Mouse (Mus musculus): Measurements from ENCODE around the gene Lgals9. TPM values are rescaled to one million over a fixed set of nuclear protein-coding genes. Genes with fewer than 3 reads are reported as not detected.
"Not testable (repeated sequence)": the region's sequence is repeated elsewhere in the genome, so short reads cannot be mapped to it uniquely, and the experiment has no call there.

Gene Lgals9
- polyA plus RNA-seq, 1 experiment from 2014 or later = 9.0 TPM

DNA sequence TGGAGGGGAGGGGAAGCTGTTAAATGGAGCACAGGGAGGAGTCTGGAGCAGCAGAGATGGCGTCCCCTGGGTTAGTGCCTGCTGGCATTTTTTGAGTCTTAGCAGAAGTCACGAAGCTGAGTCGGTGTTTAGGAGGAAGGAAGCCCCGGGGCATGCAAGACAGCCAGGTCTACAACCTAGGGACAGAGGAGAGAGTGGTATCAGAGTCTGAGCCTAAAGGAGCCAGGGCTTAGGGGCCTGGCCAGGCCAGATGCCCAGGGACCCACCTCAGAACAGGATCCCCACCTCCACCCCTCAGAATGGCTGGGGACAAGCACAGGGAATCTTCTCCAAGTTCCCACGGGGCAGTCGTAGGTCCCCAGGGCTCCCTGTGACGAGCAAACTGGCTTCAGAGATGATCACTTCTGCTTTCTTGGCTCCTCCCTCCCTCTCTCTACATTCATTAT lies 32.4 kb upstream of the Lgals9 start:
- no peak overlapping the region for H3K27ac ChIP-seq
- peaks cover 17% of the 10 kb centered on the region for H3K4me1 ChIP-seq
- H3K9me3 ChIP-seq = no peaks in the 10 kb centered on the region
- H3K27me3 ChIP-seq = no peaks in the 10 kb centered on the region
- no peak for ATAC-seq (ENCODE audit: insufficient number of reproducible peaks, insufficient read depth, low FRiP score, low TSS enrichment)
- H3K9ac ChIP-seq = no peak overlapping the region
- no peak overlapping the region for H3K4me2 ChIP-seq (replicated peaks)
- peaks cover 36% of the 10 kb centered on the region for H3K36me3 ChIP-seq
- no peak overlapping the region for H3K4me3 ChIP-seq
- WGBS = 60% methylated on average over 7 of the region's 7 CpGs

DNA sequence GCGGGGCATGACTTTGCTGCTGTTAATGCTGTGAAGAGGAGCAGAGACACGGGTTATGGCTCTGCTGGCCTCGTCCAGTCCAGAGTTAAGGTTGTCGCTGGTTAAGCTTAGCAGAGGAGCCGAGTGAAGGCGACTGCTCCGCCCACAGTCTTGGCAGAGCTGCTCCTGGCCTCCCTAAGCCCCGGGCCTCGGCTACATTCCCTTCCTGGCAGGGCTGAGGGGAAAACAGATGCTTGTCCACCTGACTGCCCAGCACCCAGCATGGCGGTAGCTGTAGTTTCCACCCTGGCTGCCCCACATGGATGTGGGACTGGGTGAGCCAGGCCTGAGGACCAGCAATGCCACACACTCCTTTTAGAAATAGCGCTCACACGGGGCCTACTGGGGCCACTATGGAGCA lies 31.5 kb upstream of the Lgals9 start:
- Histone ChIP-seq H3K4me3 (no peak overlapping the region), H3K9me3 (no peaks in the 10 kb centered on the region), H3K36me3 (peaks cover 36% of the 10 kb centered on the region), H3K4me2 (replicated peaks) (no peak overlapping the region), H3K27ac (0 out of 2 replicates have a peak overlapping the region, but pooled peaks have one; percentile 20), H3K27me3 (no peaks in the 10 kb centered on the region), H3K4me1 (peaks cover 17% of the 10 kb centered on the region), H3K9ac (no peak overlapping the region; the same call in 1 of the 2 replicates)
- 57% methylated on average over 12 of the region's 12 CpGs for WGBS
- ATAC-seq (ENCODE audit: insufficient number of reproducible peaks, insufficient read depth, low FRiP score, low TSS enrichment) = no peak

DNA sequence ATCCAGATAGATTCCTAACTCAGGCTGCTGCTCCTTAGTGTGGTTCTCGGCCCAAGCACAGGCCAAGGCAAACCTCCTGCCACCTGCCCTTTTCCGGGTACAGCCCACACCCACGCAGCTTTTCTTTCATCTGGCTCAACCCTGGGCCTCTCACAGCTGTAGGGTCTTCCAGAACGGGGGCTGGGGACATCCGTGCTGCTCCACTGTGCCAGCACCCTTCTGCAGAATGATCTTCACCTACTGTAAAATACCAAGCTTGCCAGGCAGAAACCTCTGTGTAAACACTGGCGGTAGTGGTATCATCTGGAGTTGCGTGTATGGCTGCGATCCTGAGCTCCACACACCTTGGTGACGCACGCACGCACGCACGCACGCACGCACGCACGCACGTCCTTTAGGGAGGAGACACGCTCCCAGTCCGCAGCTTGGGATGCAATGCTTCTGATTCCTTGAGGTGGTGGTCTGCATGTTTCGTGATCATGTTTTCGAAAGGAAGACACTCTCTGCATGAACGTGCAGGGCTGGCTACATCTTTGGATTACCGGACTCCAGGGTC lies 31.0 kb upstream of the Lgals9 start:
- peaks cover 17% of the 10 kb centered on the region for H3K4me1 ChIP-seq
- H3K36me3 ChIP-seq = peaks cover 36% of the 10 kb centered on the region
- no peak overlapping the region for H3K4me2 ChIP-seq (replicated peaks)
- 87% methylated on average over 24 of the region's 24 CpGs for WGBS
- no peak for ATAC-seq (ENCODE audit: insufficient number of reproducible peaks, insufficient read depth, low FRiP score, low TSS enrichment)
- no peaks in the 10 kb centered on the region for H3K9me3 ChIP-seq
- no peaks in the 10 kb centered on the region for H3K27me3 ChIP-seq
- no peak overlapping the region for H3K9ac ChIP-seq
- no peak overlapping the region for H3K4me3 ChIP-seq
- 0 out of 2 replicates have a peak overlapping the region, but pooled peaks have one; percentile 20 for H3K27ac ChIP-seq

DNA sequence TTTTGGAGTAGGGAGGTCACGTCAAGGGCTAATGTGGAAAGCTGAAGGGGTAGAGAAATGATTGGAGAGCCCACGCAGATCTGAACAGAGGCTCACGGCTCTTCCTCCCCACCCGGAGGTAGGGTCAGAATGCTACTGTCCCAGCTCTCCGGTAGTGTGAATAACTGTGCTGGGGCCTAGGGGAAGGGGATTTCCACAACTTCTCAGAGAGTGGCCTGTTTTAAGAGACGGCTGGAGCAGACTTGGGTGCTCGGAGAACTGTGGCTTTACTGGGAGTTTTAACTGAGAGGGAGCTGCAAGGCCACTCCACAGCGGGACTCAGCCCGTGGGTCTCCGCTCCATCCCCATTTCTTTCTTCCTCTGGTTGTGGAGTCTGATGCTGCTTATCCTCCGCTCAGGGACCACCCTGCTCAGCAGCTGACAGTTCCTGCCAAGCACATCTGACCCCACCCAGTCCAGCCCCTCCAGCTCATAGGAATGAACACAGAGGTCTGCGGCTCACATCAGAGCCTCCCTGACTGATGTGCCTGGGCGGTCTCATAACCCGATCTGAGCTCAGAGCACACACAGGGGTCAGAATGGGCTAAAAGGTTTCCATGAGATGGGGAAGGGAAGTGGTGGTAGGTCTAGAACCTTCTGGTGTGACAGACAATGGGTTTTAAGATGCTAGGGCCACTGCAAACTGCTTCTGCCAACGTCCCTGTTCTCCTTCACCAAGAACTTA lies 30.0 kb upstream of the Lgals9 start:
- Histone ChIP-seq H3K4me3 (no peak overlapping the region), H3K9me3 (no peaks in the 10 kb centered on the region), H3K36me3 (peaks cover 30% of the 10 kb centered on the region), H3K27me3 (no peaks in the 10 kb centered on the region), H3K4me1 (peaks cover 17% of the 10 kb centered on the region), H3K4me2 (replicated peaks) (no peak overlapping the region), H3K9ac (no peak overlapping the region; the same call in 1 of the 2 replicates), H3K27ac (no peak overlapping the region)
- ATAC-seq (ENCODE audit: insufficient number of reproducible peaks, insufficient read depth, low FRiP score, low TSS enrichment) = no peak
- 51% methylated on average over 15 of the region's 15 CpGs for WGBS

DNA sequence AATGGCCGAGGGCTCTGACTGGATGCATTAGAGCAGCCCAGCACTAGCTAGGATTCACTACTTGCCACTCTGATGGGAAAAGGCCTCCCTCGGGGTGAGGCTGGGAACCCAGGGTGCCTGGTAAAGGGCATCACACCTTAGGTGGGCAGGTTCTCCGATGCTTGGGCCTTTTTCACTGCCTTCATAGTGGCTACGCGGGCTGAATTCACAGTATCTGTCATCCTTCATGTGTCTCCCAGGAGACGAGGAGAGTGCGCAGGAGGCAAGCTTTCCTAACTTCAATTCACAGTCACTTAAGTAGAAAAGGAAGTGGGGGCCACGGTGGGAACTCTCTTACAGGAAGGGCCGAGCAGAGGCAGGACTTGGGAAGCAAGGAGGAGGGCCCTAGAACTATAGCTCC lies 29.1 kb upstream of the Lgals9 start:
- Histone ChIP-seq H3K27ac (no peak overlapping the region), H3K36me3 (peaks cover 23% of the 10 kb centered on the region; the same call in 1 of the 2 replicates), H3K9ac (no peak overlapping the region), H3K4me1 (peaks cover 17% of the 10 kb centered on the region), H3K4me3 (no peak overlapping the region), H3K4me2 (replicated peaks) (no peak overlapping the region), H3K9me3 (no peaks in the 10 kb centered on the region), H3K27me3 (no peaks in the 10 kb centered on the region)
- no peak for ATAC-seq (ENCODE audit: insufficient number of reproducible peaks, insufficient read depth, low FRiP score, low TSS enrichment)
- WGBS = 63% methylated on average over 9 of the region's 9 CpGs

DNA sequence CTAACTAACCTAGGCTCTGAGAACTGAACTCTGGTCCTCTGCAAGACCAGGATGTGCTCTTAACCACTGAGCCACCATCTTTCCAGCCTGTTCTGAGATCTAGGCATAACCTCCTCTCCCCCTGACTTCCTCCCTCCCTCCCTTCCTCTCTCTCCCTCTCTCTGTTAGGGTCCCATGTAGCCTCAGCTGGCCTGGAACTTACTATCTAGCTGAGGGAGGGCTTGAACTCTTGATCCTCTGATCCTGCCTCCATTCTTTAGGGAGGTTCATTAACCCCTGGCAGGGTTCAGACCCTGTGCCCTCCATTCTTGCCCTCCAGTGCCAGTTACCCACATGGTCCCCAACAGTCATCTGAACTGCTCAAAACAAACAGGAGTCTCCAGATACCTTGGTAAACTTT lies 28.3 kb upstream of the Lgals9 start:
- Histone ChIP-seq H3K4me3 (no peak overlapping the region), H3K27me3 (no peaks in the 10 kb centered on the region), H3K4me1 (peaks cover 17% of the 10 kb centered on the region), H3K9ac (no peak overlapping the region), H3K9me3 (no peaks in the 10 kb centered on the region), H3K36me3 (0 out of 2 replicates have a peak, but pooled peaks cover 20% of the 10 kb centered on the region), H3K4me2 (replicated peaks) (no peak overlapping the region), H3K27ac (no peak overlapping the region)
- no peak for ATAC-seq (ENCODE audit: insufficient number of reproducible peaks, insufficient read depth, low FRiP score, low TSS enrichment)

DNA sequence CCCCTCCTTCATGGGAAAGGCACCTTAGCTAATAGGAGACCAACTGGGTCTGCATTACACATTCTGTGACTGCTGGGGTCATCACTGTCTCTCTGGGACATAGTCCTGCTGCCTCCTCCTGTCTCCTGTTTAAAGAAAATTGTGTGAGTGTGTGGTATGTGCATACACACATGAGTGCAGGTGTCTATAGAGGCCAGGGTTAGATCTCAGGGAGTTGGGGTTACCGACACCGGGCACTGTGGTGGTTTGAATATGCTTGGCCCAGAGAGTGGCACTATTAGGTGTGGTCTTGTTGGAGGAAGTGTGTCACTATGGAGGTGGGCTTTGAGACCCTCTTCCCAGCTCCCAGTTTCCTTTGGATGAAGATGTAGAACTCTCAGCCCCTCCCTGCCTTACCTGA lies 27.8 kb upstream of the Lgals9 start:
- Histone ChIP-seq H3K27me3 (no peaks in the 10 kb centered on the region), H3K4me2 (replicated peaks) (no peak overlapping the region), H3K27ac (no peak overlapping the region), H3K9me3 (no peaks in the 10 kb centered on the region), H3K9ac (no peak overlapping the region), H3K36me3 (0 out of 2 replicates have a peak, but pooled peaks cover 16% of the 10 kb centered on the region), H3K4me1 (peaks cover 17% of the 10 kb centered on the region), H3K4me3 (no peak overlapping the region)
- whole genome bisulfite sequencing = 91% methylated on average over 2 of the region's 2 CpGs
- ATAC-seq (ENCODE audit: insufficient number of reproducible peaks, insufficient read depth, low FRiP score, low TSS enrichment) = no peak

DNA sequence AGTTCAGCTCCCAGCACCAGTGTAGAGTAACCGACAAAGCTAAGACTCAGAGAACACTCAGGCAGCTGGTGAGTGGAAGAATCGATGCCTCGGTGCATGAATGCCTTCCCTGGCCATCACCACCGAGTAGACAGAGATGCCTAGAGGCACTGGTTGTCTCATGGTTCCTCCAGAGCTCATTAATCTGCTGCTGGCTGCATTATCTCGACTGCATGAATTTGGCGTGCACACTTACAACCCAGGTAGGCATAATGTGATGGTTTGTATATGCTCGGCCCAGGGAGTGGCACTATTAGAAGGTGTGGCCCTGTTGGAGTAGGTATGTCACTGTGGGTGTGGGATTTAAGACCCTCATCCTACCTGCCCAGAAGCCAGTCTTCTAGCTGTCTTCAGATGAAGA lies 24.1 kb upstream of the Lgals9 start:
- no peaks in the 10 kb centered on the region for H3K9me3 ChIP-seq
- no peak for ATAC-seq (ENCODE audit: insufficient number of reproducible peaks, insufficient read depth, low FRiP score, low TSS enrichment)
- H3K4me1 ChIP-seq = no peaks in the 10 kb centered on the region
- H3K4me3 ChIP-seq = no peak overlapping the region
- H3K27ac ChIP-seq = no peak overlapping the region
- 88% methylated on average over 7 of the region's 7 CpGs for WGBS
- H3K36me3 ChIP-seq = no peaks in the 10 kb centered on the region
- no peak overlapping the region for H3K9ac ChIP-seq
- no peak overlapping the region for H3K4me2 ChIP-seq (replicated peaks)
- H3K27me3 ChIP-seq = no peaks in the 10 kb centered on the region

DNA sequence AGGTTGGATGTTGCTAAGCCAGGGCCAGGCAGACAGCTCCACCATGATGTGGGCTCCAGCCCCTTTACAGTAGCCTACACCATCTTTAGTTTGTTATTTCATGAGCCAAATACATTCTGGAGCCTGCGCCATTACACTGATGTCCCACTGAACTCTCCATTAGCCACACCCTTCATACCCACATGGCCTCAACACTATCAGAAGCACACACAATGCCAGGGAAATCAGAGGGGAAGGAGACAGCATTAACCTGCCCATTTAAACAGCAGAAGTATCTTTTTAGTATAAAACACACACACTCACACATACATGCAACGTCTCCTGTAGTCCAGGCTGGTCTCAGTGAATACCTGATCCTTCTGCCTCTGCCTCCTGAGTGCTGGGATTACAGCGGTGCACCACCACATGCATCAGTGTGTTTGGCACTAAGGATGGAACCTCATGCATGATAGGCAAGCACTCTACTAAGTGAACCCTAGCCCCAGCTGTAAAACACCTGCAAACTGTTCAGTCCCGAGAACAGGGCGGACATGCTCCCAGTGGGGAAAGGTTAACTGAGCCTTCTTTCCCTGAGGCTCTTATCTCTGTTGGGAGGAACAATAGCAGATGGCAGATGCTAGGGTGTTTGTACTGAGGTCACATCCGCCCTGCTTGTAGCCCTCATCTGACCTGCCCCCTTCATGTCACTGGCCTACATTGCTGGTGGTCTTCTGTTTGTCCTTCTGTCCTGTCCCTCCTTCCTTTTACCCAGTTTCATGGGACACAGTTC lies 23.4 kb upstream of the Lgals9 start:
- ATAC-seq (ENCODE audit: insufficient number of reproducible peaks, insufficient read depth, low FRiP score, low TSS enrichment) = no peak
- WGBS = 71% methylated on average over 6 of the region's 6 CpGs
- no peak overlapping the region for H3K9ac ChIP-seq
- H3K4me3 ChIP-seq = no peak overlapping the region
- H3K27me3 ChIP-seq = no peaks in the 10 kb centered on the region
- no peaks in the 10 kb centered on the region for H3K9me3 ChIP-seq
- no peak overlapping the region for H3K27ac ChIP-seq
- no peak overlapping the region for H3K4me2 ChIP-seq (replicated peaks)
- H3K4me1 ChIP-seq = no peaks in the 10 kb centered on the region
- H3K36me3 ChIP-seq = no peaks in the 10 kb centered on the region

DNA sequence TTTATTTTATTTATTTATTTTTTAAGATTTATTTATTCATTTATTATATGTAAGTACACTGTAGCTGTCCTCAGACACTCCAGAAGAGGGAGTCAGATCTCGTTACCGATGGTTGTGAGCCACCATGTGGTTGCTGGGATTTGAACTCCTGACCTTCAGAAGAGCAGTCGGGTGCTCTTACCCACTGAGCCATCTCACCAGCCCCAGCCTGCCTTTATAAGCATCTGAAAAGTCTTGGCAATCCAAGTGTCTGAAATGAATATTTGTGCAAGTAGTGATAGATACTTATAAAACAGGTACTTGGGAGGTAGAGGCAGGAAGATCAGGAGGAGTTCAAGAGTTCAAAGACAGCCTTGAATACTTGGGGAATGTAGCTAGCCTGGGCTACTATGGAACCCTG lies 22.6 kb upstream of the Lgals9 start:
- 80% methylated on average over 3 of the region's 3 CpGs for WGBS
- H3K36me3 ChIP-seq; H3K9me3 ChIP-seq; H3K9ac ChIP-seq; ATAC-seq (ENCODE audit: insufficient number of reproducible peaks, insufficient read depth, low FRiP score, low TSS enrichment); H3K4me1 ChIP-seq; H3K27me3 ChIP-seq; H3K4me2 ChIP-seq (replicated peaks); H3K27ac ChIP-seq; H3K4me3 ChIP-seq: not testable (repeated sequence)

DNA sequence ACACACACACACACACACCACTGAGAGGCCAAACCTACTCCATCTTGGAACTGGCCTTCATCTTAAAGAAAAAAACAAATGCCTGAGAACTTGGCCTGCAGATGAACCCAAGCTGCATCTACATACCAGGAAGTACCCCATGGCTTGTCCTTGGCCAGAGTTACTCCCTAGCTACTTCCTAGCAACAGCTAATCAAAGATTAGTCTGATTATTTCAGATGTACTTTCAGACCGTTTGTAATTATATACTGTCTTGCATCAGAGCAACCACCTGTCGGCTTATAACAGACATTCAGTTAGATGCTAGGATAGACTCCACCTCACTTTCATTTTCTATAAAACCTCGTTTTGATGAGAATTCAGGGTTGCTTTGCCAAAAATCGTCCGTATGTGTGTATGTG lies 21.7 kb upstream of the Lgals9 start:
- no peak overlapping the region for H3K9ac ChIP-seq
- H3K27ac ChIP-seq = no peak overlapping the region
- H3K27me3 ChIP-seq = no peaks in the 10 kb centered on the region
- H3K9me3 ChIP-seq = no peaks in the 10 kb centered on the region
- ATAC-seq (ENCODE audit: insufficient number of reproducible peaks, insufficient read depth, low FRiP score, low TSS enrichment) = no peak
- H3K4me2 ChIP-seq (replicated peaks) = no peak overlapping the region
- 71% methylated on average over 5 of the region's 5 CpGs for WGBS
- H3K36me3 ChIP-seq = no peaks in the 10 kb centered on the region
- no peak overlapping the region for H3K4me3 ChIP-seq
- H3K4me1 ChIP-seq = no peaks in the 10 kb centered on the region; the same call in none of the 2 replicates
